Mouse (Mus musculus) erythroblast, embryonic 14.5 days (primary cell): ENCODE measurements around the gene Pcyt1b.

Experiments
- GATA1 ChIP-seq: IDR thresholded peaks from 2 replicates; pipeline ENCODE4 v1.6.1; 2012; ENCODE audit warnings: low read length, inconsistent platforms, mixed read lengths
- TAL1 ChIP-seq: IDR thresholded peaks from 3 replicates; pipeline ENCODE4 v1.6.1; 2012; ENCODE audit warnings: low read length, inconsistent platforms, mixed read lengths

DNA sequence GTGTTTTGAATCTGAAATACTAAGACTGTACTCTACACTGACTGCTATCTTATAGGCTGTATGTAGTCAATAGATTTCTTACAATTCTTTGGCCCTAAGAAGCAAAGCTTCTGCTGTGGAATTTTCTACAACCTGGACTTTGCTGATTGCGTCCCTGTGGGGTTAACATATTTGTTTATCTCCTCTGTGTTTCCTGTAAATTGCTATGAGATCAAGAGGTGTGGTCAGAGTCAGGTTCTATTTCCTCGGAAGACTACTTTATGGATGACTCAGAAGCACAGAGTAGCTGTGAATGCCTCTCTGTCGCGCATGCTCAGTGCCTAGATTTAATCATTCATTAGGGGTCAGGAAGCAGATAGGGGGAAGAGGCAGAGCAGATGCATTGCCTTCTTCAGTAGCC, 10.1 kb downstream of the Pcyt1b start:
- TF ChIP-seq TAL1 (no peak), GATA1 (no peak)
